Mouse (Mus musculus): ENCODE measurements at regions not wholly inside any gene's neighbourhood (a gene's known extent, or its start where the extent isn't known, plus 50 kb on each side); places are given as distances from the start of the nearest gene placed in this dataset.

GRCm38 (mm10) chr6:31011407-31012020 is 52.6 kb upstream of the Klf14 start:
- peak; percentile 26 to 65 for DNase-seq

- DNase-seq = no peak
Observed at GRCm38 (mm10) chr6:31016566-31016965, 57.7 kb upstream of the Klf14 start.

GRCm38 (mm10) chr6:31021776-31022175 is 62.9 kb upstream of the Klf14 start:
- DNase-seq = no peak

- no peak for DNase-seq
Observed at GRCm38 (mm10) chr6:31029777-31030176, 70.9 kb upstream of the Klf14 start.

- no peak for DNase-seq
Observed at GRCm38 (mm10) chr6:31031022-31031421, 72.1 kb upstream of the Klf14 start.

GRCm38 (mm10) chr6:31032147-31032546 is 73.3 kb upstream of the Klf14 start:
- no peak for DNase-seq

GRCm38 (mm10) chr6:31032980-31033608 is 74.2 kb upstream of the Klf14 start:
- DNase-seq = peak; percentile 54 to 68

GRCm38 (mm10) chr6:31034796-31035195 is 75.9 kb upstream of the Klf14 start:
- no peak for DNase-seq

- peak; percentile 16 to 24 for DNase-seq
Observed at GRCm38 (mm10) chr6:31037801-31038395, 79.0 kb upstream of the Klf14 start.

- peak in 1 of 2 experiments; percentile 48 for DNase-seq
Observed at GRCm38 (mm10) chr6:31038445-31038844, 79.6 kb upstream of the Klf14 start.

- DNase-seq = no peak
Observed at GRCm38 (mm10) chr6:31039485-31039884, 80.6 kb upstream of the Klf14 start.

- DNase-seq = no peak
Observed at GRCm38 (mm10) chr6:31040783-31041182, 81.9 kb upstream of the Klf14 start.

GRCm38 (mm10) chr6:31043368-31043767 is 84.5 kb upstream of the Klf14 start:
- DNase-seq = no peak

GRCm38 (mm10) chr6:31043919-31044318 is 85.0 kb upstream of the Klf14 start:
- no peak for DNase-seq

GRCm38 (mm10) chr6:31046197-31046596 is 87.3 kb upstream of the Klf14 start:
- DNase-seq = no peak

GRCm38 (mm10) chr6:31048920-31049576 is 90.2 kb upstream of the Klf14 start:
- DNase-seq = no peak

GRCm38 (mm10) chr6:31050831-31051230 is 92.0 kb upstream of the Klf14 start:
- DNase-seq = no peak

GRCm38 (mm10) chr6:31051771-31052170 is 92.9 kb upstream of the Klf14 start:
- no peak for DNase-seq

- DNase-seq = no peak
Observed at GRCm38 (mm10) chr6:31053003-31053402, 94.1 kb upstream of the Klf14 start.

- DNase-seq = no peak
Observed at GRCm38 (mm10) chr6:31056786-31057566, 98.1 kb upstream of the Klf14 start.

GRCm38 (mm10) chr6:31058299-31058698 is 99.4 kb upstream of the Klf14 start:
- no peak for DNase-seq

- DNase-seq = no peak
Observed at GRCm38 (mm10) chr6:31058961-31059360, 100.1 kb upstream of the Klf14 start.

- no peak for DNase-seq
Observed at GRCm38 (mm10) chr6:31061813-31062212, 102.9 kb upstream of the Klf14 start.

All from cerebellum, postnatal 25 days (tissue).